Mouse (Mus musculus): ENCODE data around the gene Mrpl40.

GRCm38 (mm10) chr16:18822356-18822755 is 54.3 kb downstream of the Mrpl40 start:
- no peak for TF ChIP-seq CTCF (conservative IDR thresholded peaks at IDR 0.05; ENCODE audit: insufficient read depth, insufficient read length, low read depth, low read length)
- TF ChIP-seq POLR2A (IDR thresholded peaks at IDR 0.05; ENCODE audit: low read depth, low read length), result no peak
